Mouse (Mus musculus): Measurements from ENCODE around the gene Gng7. TPM values are rescaled to one million over a fixed set of nuclear protein-coding genes. Genes with fewer than 3 reads are reported as not detected.

Gene Gng7
- total and polyA plus RNA-seq, 3 experiments: 0.24 to 0.47 TPM; not detected in 1

DNA sequence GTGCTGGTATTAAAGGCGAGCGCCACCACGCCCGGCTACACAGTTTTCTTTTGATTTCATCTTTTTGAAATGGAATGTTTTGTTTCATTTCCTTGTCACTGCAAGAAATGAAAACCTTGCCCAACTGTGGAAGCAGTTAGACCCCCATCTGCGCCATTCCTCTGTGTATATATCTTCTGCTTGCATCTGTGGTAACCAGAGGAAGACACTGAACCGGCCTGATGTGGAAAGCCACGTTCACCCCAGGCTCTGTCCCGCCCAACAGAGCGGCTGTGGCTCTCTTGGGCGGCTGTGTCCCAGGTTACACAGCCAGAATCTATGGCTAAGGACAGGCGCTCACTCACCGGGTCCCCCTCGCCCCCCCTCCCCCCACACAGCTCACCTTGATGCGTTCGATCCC lies 62.3 kb downstream of the Gng7 start:
- Histone ChIP-seq H3K79me2 (replicated peaks; ENCODE audit: control insufficient read depth, extremely low read depth, insufficient read depth, poor library complexity, severe bottlenecking) (no peaks in the 10 kb centered on the region), H3K9ac (ENCODE audit: insufficient read depth, low read depth) (no peak overlapping the region), H3K4me1 (ENCODE audit: control insufficient read depth in 1 of 2, insufficient read depth in 2 of 2) (peaks cover 6 to 32% of the 10 kb centered on the region in 2 experiments; a peak in 3 of 4 replicates), H3K9me3 (replicated peaks; ENCODE audit: low read length) (no peaks in the 10 kb centered on the region), H3K36me3 (replicated peaks in 1 of 2; ENCODE audit: control insufficient read depth in 1 of 2, insufficient read depth in 1 of 2, low read length in 1 of 2) (no peaks in the 10 kb centered on the region), H3K4me2 (ENCODE audit: insufficient read depth, low read depth, poor library complexity, severe bottlenecking) (no peak overlapping the region), H3K4me3 (replicated peaks in 1 of 3; ENCODE audit: low read depth in 2 of 3, low read length in 2 of 3, poor library complexity in 1 of 3) (no peak overlapping the region), H3K27me3 (replicated peaks) (peaks cover 8% of the 10 kb centered on the region), H3K27ac (ENCODE audit: insufficient read depth, low read depth) (no peak overlapping the region)
- dilution Hi-C loops (cut with MboI; ENCODE audit: extremely low pct_ligation_motif_present, extremely low pct_unique_long_range_greater_than_20kb, low sequenced_read_pairs): no loop called here
- no peak for DNase-seq (ENCODE audit: extremely low read depth)
- in situ Hi-C loops (cut with MboI; ENCODE audit: low pct_ligation_motif_present, low pct_unique_long_range_greater_than_20kb, low sequenced_read_pairs): no loop called here
- no peak for TF ChIP-seq USF1 (IDR thresholded peaks at IDR 0.05; ENCODE audit: low read depth, low read length)
- no peak for TF ChIP-seq POLR2AphosphoS2 (IDR thresholded peaks at IDR 0.05; ENCODE audit: low read depth, low read length)
- no peak for TF ChIP-seq MEF2A (IDR thresholded peaks at IDR 0.05; ENCODE audit: borderline replicate concordance, low read depth, low read length)
- no peak for TF ChIP-seq CHD2 (IDR thresholded peaks at IDR 0.05; ENCODE audit: low read length)
- no peak for TF ChIP-seq ELF1 (IDR thresholded peaks at IDR 0.05; ENCODE audit: low read depth, low read length)
- no peak for TF ChIP-seq PAX5 (IDR thresholded peaks at IDR 0.05; ENCODE audit: low read length)
- TF ChIP-seq MAFK (IDR thresholded peaks at IDR 0.05; ENCODE audit: insufficient replicate concordance, low read length): no peak
- no peak for TF ChIP-seq TBP (conservative IDR thresholded peaks at IDR 0.05; ENCODE audit: low read depth, low read length)
- no peak for TF ChIP-seq JUN (IDR thresholded peaks at IDR 0.05; ENCODE audit: insufficient read depth, low read depth, low read length)
- no peak for TF ChIP-seq SIN3A (IDR thresholded peaks at IDR 0.05; ENCODE audit: low read length)
- no peak for TF ChIP-seq KAT2A (IDR thresholded peaks at IDR 0.05; ENCODE audit: insufficient replicate concordance, low read length)
- TF ChIP-seq RAD21 (IDR thresholded peaks at IDR 0.05; ENCODE audit: low read depth, low read length): no peak
- TF ChIP-seq NRF1 (IDR thresholded peaks at IDR 0.05; ENCODE audit: low read depth, low read length): no peak
- TF ChIP-seq IRF4 (IDR thresholded peaks at IDR 0.05; ENCODE audit: low read depth, low read length): no peak
- no peak for TF ChIP-seq CTCF (conservative IDR thresholded peaks at IDR 0.05 in 1 of 2, IDR thresholded peaks at IDR 0.05 in 1 of 2; ENCODE audit: low read depth in 2 of 2, low read length in 2 of 2)
- no peak for TF ChIP-seq MYC (IDR thresholded peaks at IDR 0.05; ENCODE audit: low read depth, low read length)
- TF ChIP-seq ZMIZ1 (IDR thresholded peaks at IDR 0.05; ENCODE audit: low read depth, low read length): no peak
- no peak for TF ChIP-seq MXI1 (IDR thresholded peaks at IDR 0.05; ENCODE audit: low read depth, low read length)

DNA sequence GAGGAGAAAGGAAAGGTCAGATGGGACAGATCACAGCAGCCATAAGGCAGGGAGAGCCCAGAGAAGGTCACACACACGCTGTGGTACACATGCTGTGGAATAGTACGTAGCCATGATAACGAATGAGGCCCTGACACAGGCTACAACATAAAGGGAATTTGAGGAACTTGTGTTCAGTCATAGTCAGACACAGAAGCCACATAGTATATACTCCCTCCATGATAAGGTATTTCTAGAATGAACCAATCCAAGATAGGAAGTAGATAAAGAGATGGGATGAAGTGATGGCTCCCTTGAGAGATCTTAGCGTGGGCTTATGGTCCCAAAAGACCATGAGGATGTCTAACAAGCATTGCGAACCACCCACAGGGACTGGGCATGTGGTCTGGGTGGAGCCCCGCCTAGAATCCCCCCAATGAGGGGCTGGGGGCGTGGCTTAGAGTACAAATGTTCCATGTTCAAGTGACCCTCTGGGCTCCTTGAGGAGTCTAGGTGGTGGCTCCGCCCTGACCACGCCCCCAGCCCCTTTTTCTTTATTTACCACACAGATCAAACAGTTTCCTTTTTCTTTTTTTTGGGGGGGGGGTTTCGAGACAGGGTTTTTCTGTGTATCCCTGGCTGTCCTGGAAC lies 62.9 kb downstream of the Gng7 start:
- H3K27ac ChIP-seq (ENCODE audit: insufficient read depth, low read depth): no peak overlapping the region

More for the DNA sequence above, 62.9 kb downstream of the Gng7 start:
- Histone ChIP-seq H3K4me3 (replicated peaks in 1 of 3; ENCODE audit: low read depth in 2 of 3, low read length in 2 of 3, poor library complexity in 1 of 3) (no peak overlapping the region), H3K4me1 (ENCODE audit: control insufficient read depth in 1 of 2, insufficient read depth in 2 of 2) (peaks cover 6 to 32% of the 10 kb centered on the region in 2 experiments; a peak in 3 of 4 replicates), H3K9me3 (replicated peaks; ENCODE audit: low read length) (no peaks in the 10 kb centered on the region), H3K36me3 (replicated peaks in 1 of 2; ENCODE audit: control insufficient read depth in 1 of 2, insufficient read depth in 1 of 2, low read length in 1 of 2) (no peaks in the 10 kb centered on the region), H3K79me2 (replicated peaks; ENCODE audit: control insufficient read depth, extremely low read depth, insufficient read depth, poor library complexity, severe bottlenecking) (no peaks in the 10 kb centered on the region), H3K27me3 (replicated peaks) (peaks cover 9% of the 10 kb centered on the region), H3K9ac (ENCODE audit: insufficient read depth, low read depth) (no peak overlapping the region), H3K4me2 (ENCODE audit: insufficient read depth, low read depth, poor library complexity, severe bottlenecking) (no peak overlapping the region)
- dilution Hi-C loops (cut with MboI; ENCODE audit: extremely low pct_ligation_motif_present, extremely low pct_unique_long_range_greater_than_20kb, low sequenced_read_pairs) (no loop called here), in situ Hi-C loops (cut with MboI; ENCODE audit: low pct_ligation_motif_present, low pct_unique_long_range_greater_than_20kb, low sequenced_read_pairs) (no loop called here)
- no peak for DNase-seq (ENCODE audit: extremely low read depth)
- no peak for TF ChIP-seq RAD21 (IDR thresholded peaks at IDR 0.05; ENCODE audit: low read depth, low read length)
- no peak for TF ChIP-seq SIN3A (IDR thresholded peaks at IDR 0.05; ENCODE audit: low read length)
- no peak for TF ChIP-seq SMC3 (IDR thresholded peaks at IDR 0.05; ENCODE audit: low read depth, low read length)
- no peak for TF ChIP-seq TCF12 (IDR thresholded peaks at IDR 0.05; ENCODE audit: low read depth, low read length)
- TF ChIP-seq USF2 (conservative IDR thresholded peaks at IDR 0.05; ENCODE audit: low read depth, low read length): no peak
- no peak for TF ChIP-seq MXI1 (IDR thresholded peaks at IDR 0.05; ENCODE audit: low read depth, low read length)

All from CH12.LX (cell line).